Mouse (Mus musculus): ENCODE data around the gene Vmn1r211. TPM values are rescaled to one million over a fixed set of nuclear protein-coding genes. Genes with fewer than 3 reads are reported as not detected.

Vmn1r211 gene
- total and polyA plus RNA-seq, 2 experiments from 2014 or later = not detected

Other genes with a start within 250 kb of the Vmn1r211 start
- not detected in 2 replicates for gene Vmn1r206, start 233.3 kb downstream of the Vmn1r211 start, total RNA-seq (2014; rRNA removed)
- not detected in 2 replicates for gene Vmn1r206, start 233.3 kb downstream of the Vmn1r211 start, polyA plus RNA-seq (2015; fragmentation: Nextera tagmentation; extraction: Ambion mirVana)
- 0.05 TPM in 1 of 2 replicates, not detected in the other for gene Vmn1r207-ps, start 127.9 kb downstream of the Vmn1r211 start, total RNA-seq (2014; rRNA removed)
- not detected in 2 replicates for gene Vmn1r207-ps, start 127.9 kb downstream of the Vmn1r211 start, polyA plus RNA-seq (2015; fragmentation: Nextera tagmentation; extraction: Ambion mirVana)
- not detected in 2 replicates for gene Vmn1r208, start 80.2 kb downstream of the Vmn1r211 start, total RNA-seq (2014; rRNA removed)
- not detected in 2 replicates for gene Vmn1r208, start 80.2 kb downstream of the Vmn1r211 start, polyA plus RNA-seq (2015; fragmentation: Nextera tagmentation; extraction: Ambion mirVana)
- not detected in 2 replicates for gene Vmn1r209, start 47.9 kb downstream of the Vmn1r211 start, total RNA-seq (2014; rRNA removed)
- gene Vmn1r209, start 47.9 kb downstream of the Vmn1r211 start, polyA plus RNA-seq (2015; fragmentation: Nextera tagmentation; extraction: Ambion mirVana) = not detected in 2 replicates
- not detected in 2 replicates for gene Vmn1r210, start 26.2 kb downstream of the Vmn1r211 start, total RNA-seq (2014; rRNA removed)
- gene Vmn1r210, start 26.2 kb downstream of the Vmn1r211 start, polyA plus RNA-seq (2015; fragmentation: Nextera tagmentation; extraction: Ambion mirVana) = not detected in 2 replicates
- not detected in 2 replicates for gene Vmn1r212, start 26.6 kb upstream of the Vmn1r211 start, total RNA-seq (2014; rRNA removed)
- gene Vmn1r212, start 26.6 kb upstream of the Vmn1r211 start, polyA plus RNA-seq (2015; fragmentation: Nextera tagmentation; extraction: Ambion mirVana) = not detected in 2 replicates
- gene Vmn1r213, start 150.1 kb upstream of the Vmn1r211 start, total RNA-seq (2014; rRNA removed) = not detected in 2 replicates
- gene Vmn1r213, start 150.1 kb upstream of the Vmn1r211 start, polyA plus RNA-seq (2015; fragmentation: Nextera tagmentation; extraction: Ambion mirVana) = not detected in 2 replicates
- gene Vmn1r214, start 172.9 kb upstream of the Vmn1r211 start, total RNA-seq (2014; rRNA removed) = not detected in 2 replicates
- gene Vmn1r214, start 172.9 kb upstream of the Vmn1r211 start, polyA plus RNA-seq (2015; fragmentation: Nextera tagmentation; extraction: Ambion mirVana) = not detected in 2 replicates
- not detected in 2 replicates for gene Vmn1r215, start 210.5 kb upstream of the Vmn1r211 start, total RNA-seq (2014; rRNA removed)
- gene Vmn1r215, start 210.5 kb upstream of the Vmn1r211 start, polyA plus RNA-seq (2015; fragmentation: Nextera tagmentation; extraction: Ambion mirVana) = not detected in 2 replicates

Data from forebrain, postnatal 0 days (tissue).